Comparison of ENCODE assay signal across 9 mouse cellular contexts in the genomic region with DNA sequence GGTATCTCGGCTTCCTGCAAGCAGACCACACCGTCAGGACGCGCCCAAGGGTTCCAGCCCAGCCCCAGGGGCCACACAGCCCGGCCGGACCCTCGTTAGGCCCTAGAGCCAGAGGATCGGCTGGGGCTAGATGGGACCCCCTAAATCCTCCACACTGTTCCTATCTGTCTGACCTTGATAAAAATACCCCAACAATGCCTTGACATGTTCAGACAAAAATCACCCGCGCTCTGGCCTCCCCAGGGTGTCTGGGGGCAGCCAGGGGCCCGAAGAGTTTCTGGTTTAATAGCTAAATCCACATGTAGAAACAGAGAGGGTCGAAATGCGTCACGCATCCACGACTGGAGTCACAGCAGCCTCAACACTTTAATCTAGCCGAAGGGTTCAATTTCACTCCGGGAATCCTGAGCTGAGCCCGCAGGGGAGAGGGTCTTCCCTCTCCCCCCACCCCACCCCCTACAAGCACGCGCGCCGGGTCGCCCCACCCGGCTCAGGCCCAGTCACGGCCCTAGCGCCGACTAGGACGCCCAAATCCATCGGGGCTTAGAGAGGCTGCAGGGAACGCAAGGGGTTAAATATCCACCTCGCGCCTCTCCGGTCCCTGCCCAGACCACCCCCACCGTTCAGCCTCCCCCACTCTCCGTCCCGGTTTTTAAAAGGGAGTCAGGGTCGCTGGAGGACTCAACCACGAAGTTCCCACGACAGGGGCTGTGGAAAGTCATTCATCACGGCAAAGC. TPM values are rescaled to one million over a fixed set of nuclear protein-coding genes. Genes with fewer than 3 reads are reported as not detected.
DNase-seq lines count a peak whose midpoint lies in the region; ATAC-seq lines count a peak whose summit lies in the region.
"Had no signal": no experiment of that assay in that cellular context is flagged by ENCODE, and none has a peak within 500 bp of the region (broad histone marks: within the 10 kb centered on the region; RNA-seq: fewer than 3 reads in every experiment).

No protein-coding gene starts in this region.

- H3K4me2 ChIP-seq in heart, embryonic 11.5 days: peak overlapping the region; percentile 88
- peak overlapping the region; percentile 72 for H3K4me2 ChIP-seq in heart, embryonic 16.5 days (ENCODE audit: low read depth, low read length)
- peak overlapping the region; percentile 69 for H3K4me2 ChIP-seq in liver, embryonic 16.5 days (ENCODE audit: low read depth, low read length)

- no peaks in the 10 kb centered on the region for H3K9me3 ChIP-seq in heart, embryonic 11.5 days (replicated peaks; ENCODE audit: control insufficient read depth, low read length)
- H3K9me3 ChIP-seq in heart, embryonic 16.5 days (replicated peaks; ENCODE audit: control insufficient read depth, low read length): no peaks in the 10 kb centered on the region
- H3K9me3 ChIP-seq in liver, embryonic 16.5 days (replicated peaks; ENCODE audit: control insufficient read depth, low read length): no peaks in the 10 kb centered on the region

- peak overlapping the region; percentile 77 for H3K4me3 ChIP-seq in heart, embryonic 11.5 days (ENCODE audit: low read depth, low read length)
- H3K4me3 ChIP-seq in heart, embryonic 16.5 days (ENCODE audit: low read length): peak overlapping the region; percentile 78
- H3K4me3 ChIP-seq in liver, embryonic 16.5 days (ENCODE audit: low read depth, low read length): peak overlapping the region; percentile 62

- H3K36me3 ChIP-seq in heart, embryonic 11.5 days (ENCODE audit: control insufficient read depth, insufficient read depth, low read length): no peaks in the 10 kb centered on the region
- H3K36me3 ChIP-seq in heart, embryonic 16.5 days (ENCODE audit: control insufficient read depth, insufficient read depth): no peaks in the 10 kb centered on the region
- H3K36me3 ChIP-seq in liver, embryonic 16.5 days (ENCODE audit: control insufficient read depth, insufficient read depth): no peaks in the 10 kb centered on the region

- no peak for DNase-seq in heart, adult 9 months (ENCODE audit: low spot score in 2 of 2)
- DNase-seq in R1 (ENCODE audit: low read depth, low spot score): peak; percentile 25
- peak; percentile 25 for DNase-seq in yolk sac, embryonic 10.5 days (ENCODE audit: low spot score)
- DNase-seq in urinary bladder, postnatal 25 days (ENCODE audit: low spot score): no peak
- no peak for DNase-seq in frontal cortex, postnatal 14 days (ENCODE audit: low spot score in 2 of 2)

- H3K4me1 ChIP-seq in heart, embryonic 11.5 days (ENCODE audit: control insufficient read depth, insufficient read depth, low read length): peaks cover 57% of the 10 kb centered on the region
- H3K4me1 ChIP-seq in heart, embryonic 16.5 days (ENCODE audit: control insufficient read depth, insufficient read depth, low read length): peaks cover 62% of the 10 kb centered on the region
- H3K4me1 ChIP-seq in liver, embryonic 16.5 days (ENCODE audit: control insufficient read depth, low read depth, low read length): peaks cover 15% of the 10 kb centered on the region

- 1% methylated on average over 40 of the region's 40 CpGs for WGBS in heart, embryonic 11.5 days (ENCODE audit: insufficient replicate concordance)
- under 1% methylated on average over 40 of the region's 40 CpGs for WGBS in heart, embryonic 16.5 days
- WGBS in liver, embryonic 16.5 days (ENCODE audit: insufficient replicate concordance): 1% methylated on average over 40 of the region's 40 CpGs

- H3K27ac ChIP-seq in heart, embryonic 11.5 days (ENCODE audit: low read depth, low read length): peak overlapping the region; percentile 94
- peak overlapping the region; percentile 97 for H3K27ac ChIP-seq in heart, embryonic 16.5 days (ENCODE audit: low read length)
- no peak overlapping the region for H3K27ac ChIP-seq in liver, embryonic 16.5 days (ENCODE audit: low read length)

- peak overlapping the region; percentile 85 for H3K9ac ChIP-seq in heart, embryonic 11.5 days (ENCODE audit: low read depth, low read length)
- peak overlapping the region; percentile 90 for H3K9ac ChIP-seq in heart, embryonic 16.5 days (ENCODE audit: low read length)
- no peak overlapping the region for H3K9ac ChIP-seq in liver, embryonic 16.5 days (ENCODE audit: low read depth, low read length)

- H3K27me3 ChIP-seq in heart, embryonic 11.5 days (ENCODE audit: control insufficient read depth, insufficient read depth, low read length): peaks cover 51% of the 10 kb centered on the region
- H3K27me3 ChIP-seq in heart, embryonic 16.5 days (ENCODE audit: control insufficient read depth, insufficient read depth, low read length): peaks cover 15% of the 10 kb centered on the region
- peaks cover 74% of the 10 kb centered on the region for H3K27me3 ChIP-seq in liver, embryonic 16.5 days (ENCODE audit: control insufficient read depth, insufficient read depth, low read depth, low read length)
- H3K27me3 ChIP-seq: Patski had no signal

- no peak for ATAC-seq in heart, embryonic 11.5 days (replicated peaks; ENCODE audit: insufficient number of reproducible peaks, low FRiP score, low TSS enrichment)
- no peak for ATAC-seq in heart, embryonic 16.5 days (replicated peaks; ENCODE audit: extremely low read depth, insufficient read depth, low FRiP score)
- ATAC-seq in liver, embryonic 16.5 days (ENCODE audit: low read depth): no peak

RNA-seq across cellular contexts. Expression of a gene that starts 3.6 kb away (rescaled TPM):
- polyA plus RNA-seq in heart, embryonic 11.5 days (2014; fragmentation: Nextera tagmentation; extraction: Ambion mirVana): 29.3 and 30.8 TPM in 2 replicates
- polyA plus RNA-seq in heart, embryonic 16.5 days (2015; fragmentation: Nextera tagmentation; extraction: Ambion mirVana): 54.0 and 56.0 TPM in 2 replicates
- polyA plus RNA-seq in liver, embryonic 16.5 days (2015; fragmentation: Nextera tagmentation; extraction: Ambion mirVana): 2.3 and 3.1 TPM in 2 replicates

Comparison
In these comparisons a context has a peak if more than half of its experiments do, and no peak if none do; other contexts are left out.
1. DNase-seq: peak in R1 (single experiment) and yolk sac, embryonic 10.5 days (single experiment); none in heart, adult 9 months (0 of 2), urinary bladder, postnatal 25 days (single experiment) and frontal cortex, postnatal 14 days (0 of 2).
2. Peak in every context shown above with its lines, with median percentiles within 50 percentile points of each other: H3K4me2 ChIP-seq and H3K4me3 ChIP-seq.